Mouse (Mus musculus) A20 (cell line): ENCODE measurements around the gene 4921539E11Rik.

Source experiments
- DNase-seq: peaks from one replicate; pipeline ENCODE4 v3.0.0-alpha.2; 2011; ENCODE audit warnings: low read depth, low spot score

Gene 4921539E11Rik

GRCm38 (mm10) chr4:103290763-103291162 lies at the start of gene 4921539E11Rik:
Gene 4921539E11Rik, minus strand, starts transcription at chr4:103290863.
- DNase-seq = no peak

DNA sequence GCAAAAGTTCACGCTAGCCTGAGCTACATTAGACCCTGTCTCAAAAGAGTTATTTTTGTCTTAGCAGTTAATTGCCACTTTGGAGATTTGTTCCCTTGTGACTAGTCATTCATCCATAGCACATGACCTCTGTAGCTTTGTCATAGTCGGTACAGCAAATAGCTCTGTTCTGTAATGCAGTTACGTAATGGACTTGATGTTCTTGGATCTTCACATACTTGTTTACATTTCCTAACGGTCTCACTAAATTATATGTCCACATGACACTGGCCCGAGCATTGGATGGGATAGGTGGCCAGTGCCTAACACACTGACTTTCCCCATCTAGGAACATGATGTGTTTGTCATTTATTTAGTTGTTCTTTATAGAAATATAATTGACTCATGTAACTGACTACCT lies 44.5 kb upstream of the 4921539E11Rik start:
- no peak for DNase-seq

GRCm38 (mm10) chr4:103329348-103329747 lies 38.7 kb upstream of the 4921539E11Rik start:
- DNase-seq = no peak

- DNase-seq = no peak
These were observed 36.3 kb upstream of the 4921539E11Rik start for GRCm38 (mm10) chr4:103326994-103327393.

- no peak for DNase-seq
These were observed 34.2 kb upstream of the 4921539E11Rik start for GRCm38 (mm10) chr4:103324688-103325451.

GRCm38 (mm10) chr4:103321461-103321860 lies 30.8 kb upstream of the 4921539E11Rik start:
- DNase-seq = no peak

- DNase-seq = no peak
These were observed 25.2 kb upstream of the 4921539E11Rik start for GRCm38 (mm10) chr4:103315861-103316260.

DNA sequence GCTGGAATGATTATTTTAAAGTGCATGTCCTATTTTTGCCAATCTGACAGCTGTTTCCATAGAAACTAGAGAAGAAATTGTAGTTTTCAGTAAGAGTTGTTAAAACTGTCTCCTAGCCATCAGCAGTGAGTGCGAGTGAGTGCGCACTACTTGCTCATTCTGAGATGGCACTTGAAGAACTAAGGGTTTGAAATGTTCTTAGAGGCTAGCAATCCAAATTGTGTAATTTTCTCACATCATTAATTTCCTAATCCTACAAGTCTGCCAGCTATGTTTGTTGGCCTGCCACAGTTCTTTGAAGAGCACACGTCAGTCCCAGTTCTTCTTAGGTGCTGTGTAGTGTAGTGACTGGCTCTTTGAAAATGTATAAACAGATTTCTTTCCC lies 23.9 kb upstream of the 4921539E11Rik start:
- no peak for DNase-seq

DNA sequence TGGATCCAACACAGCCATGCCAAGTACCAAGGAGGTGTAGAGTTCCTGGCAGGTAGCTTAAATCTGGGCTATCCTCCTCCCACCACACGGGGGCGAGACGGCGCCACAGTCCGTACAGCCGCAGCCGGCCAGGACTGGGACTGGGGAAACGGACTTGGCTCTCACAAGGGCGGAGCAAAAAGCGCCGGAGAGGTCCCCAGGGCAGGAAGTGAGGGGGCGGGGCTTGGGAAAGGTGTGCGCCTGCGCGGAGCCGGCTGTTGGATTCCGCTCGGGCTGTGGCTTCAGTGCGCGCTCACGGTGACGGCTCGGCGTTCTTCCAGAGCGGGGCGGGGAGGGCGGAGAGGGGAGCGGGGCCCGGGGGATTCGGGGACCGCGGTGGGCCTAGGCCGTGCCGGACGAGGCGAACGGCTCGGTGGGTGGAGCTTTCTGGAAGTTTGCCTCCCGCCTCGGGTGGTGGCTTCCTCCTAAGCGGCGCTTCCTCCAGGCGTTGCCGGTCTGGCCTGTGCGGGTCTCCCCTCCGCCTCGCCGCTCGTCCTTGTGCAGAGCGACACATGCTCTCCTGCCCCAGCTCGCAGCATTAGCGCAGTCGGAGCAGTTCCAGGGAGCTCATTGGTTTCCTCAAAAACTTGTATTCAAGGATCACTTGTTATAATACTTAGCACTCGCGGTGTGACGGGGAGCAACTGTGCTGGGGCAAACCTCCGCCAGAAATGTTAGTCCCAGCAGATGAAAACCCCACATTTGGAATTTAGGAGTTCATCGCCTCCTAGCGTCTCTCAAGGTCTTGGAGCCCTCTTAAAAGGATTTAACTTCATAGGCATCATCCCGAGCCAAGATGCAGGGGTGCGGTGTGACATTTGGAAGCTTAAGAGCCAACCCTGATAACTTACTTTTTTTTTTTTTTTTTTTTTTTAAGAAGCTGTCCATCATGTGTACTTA lies 23.2 kb upstream of the 4921539E11Rik start, which contains the start of gene Oma1:
TSS of gene Oma1 (plus strand) at position 226 of the 939 bp plus-strand sequence.
- DNase-seq = peak; percentile 97

DNA sequence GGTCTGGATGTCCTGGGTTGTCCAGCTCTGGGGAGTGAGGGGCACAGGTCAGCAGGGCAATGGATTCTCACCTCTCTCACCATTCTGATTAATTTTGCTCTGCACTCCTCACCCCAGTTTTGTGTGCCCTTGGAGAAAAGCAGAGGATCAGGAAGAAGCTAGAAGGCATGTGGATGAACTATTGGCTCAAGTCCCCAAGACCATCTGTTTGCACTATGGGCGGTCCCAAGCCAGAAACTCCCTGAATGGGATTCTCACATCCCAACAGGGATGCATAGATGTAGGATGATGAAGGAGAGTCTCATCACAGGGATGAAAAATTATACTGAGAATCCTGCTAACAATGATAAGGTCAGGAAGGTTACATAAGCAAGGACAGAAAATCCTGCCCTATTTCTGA lies 13.2 kb upstream of the 4921539E11Rik start:
- DNase-seq = no peak

GRCm38 (mm10) chr4:103299342-103299741 lies 8.7 kb upstream of the 4921539E11Rik start:
- DNase-seq = no peak

- DNase-seq = no peak
These were observed 2.3 kb downstream of the 4921539E11Rik start for GRCm38 (mm10) chr4:103288342-103288741.

GRCm38 (mm10) chr4:103273021-103273420 lies 17.6 kb downstream of the 4921539E11Rik start:
- no peak for DNase-seq

DNA sequence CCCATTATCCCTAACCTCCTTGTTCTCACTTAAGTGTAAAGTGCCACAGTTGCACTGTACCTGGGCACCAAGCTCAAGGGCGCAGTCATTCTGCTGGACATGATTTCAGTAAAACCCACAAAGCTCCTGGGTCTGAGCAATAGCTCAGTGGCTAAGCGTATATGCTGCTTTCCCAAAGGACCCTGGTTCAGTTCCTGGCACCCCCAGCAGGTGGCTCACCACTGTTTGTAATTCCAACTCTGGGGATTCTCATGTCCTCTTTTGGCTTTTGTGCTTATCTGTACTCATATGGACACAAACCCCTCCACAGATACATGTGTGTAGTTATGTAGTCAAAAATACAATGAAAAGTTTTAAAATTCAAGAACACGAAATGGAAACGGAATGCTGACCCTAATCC lies 21.3 kb downstream of the 4921539E11Rik start:
- DNase-seq = peak; percentile 13

- no peak for DNase-seq
These were observed 25.5 kb downstream of the 4921539E11Rik start for GRCm38 (mm10) chr4:103265166-103265565.

DNA sequence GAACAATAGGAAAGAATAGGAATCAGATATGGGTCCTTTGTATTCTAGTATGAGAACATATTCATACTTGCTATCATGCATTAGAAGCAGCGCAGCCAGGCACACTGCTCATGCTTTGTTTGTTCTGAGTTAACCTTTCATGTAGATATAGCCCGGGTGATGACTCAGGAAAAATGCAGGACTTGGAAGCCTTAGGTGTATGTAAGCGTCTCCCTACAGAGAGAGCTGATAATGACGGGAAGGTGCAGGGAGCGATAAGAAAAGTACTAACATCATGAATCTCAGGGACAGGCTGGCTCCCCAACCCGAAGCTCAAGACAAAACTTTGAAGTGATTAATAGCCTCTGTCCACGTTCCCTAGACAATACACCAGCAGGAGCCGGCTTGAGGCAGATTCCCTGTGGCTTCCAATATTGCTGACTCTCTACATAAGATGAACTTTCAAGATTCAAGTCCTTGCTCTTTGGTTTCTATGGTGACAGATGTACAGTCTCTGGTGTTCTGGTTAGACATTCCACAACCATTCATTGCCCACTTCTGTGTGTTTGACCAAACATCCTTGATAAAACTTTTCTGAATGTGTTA lies 26.8 kb downstream of the 4921539E11Rik start:
- DNase-seq = no peak

GRCm38 (mm10) chr4:103263378-103263777 lies 27.3 kb downstream of the 4921539E11Rik start:
- no peak for DNase-seq

DNA sequence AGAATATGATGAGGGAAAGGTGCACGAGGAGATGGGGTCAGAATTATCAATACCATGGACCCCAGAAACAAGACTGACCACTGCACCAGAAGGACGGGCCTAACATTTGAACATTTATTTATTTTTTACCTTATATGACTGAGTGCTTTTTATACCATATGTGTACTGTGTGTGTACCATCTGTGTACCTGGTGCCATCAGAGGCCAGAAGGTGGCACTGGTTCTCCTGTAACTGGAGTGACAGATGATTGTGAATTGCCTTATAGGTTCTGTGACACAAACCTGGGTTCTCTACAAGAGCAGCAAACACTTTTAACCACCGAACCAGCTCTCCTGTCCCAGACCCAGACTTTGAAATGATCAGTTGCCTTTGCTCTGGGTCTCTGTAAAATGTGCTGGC lies 31.8 kb downstream of the 4921539E11Rik start:
- DNase-seq = peak; percentile 36

- no peak for DNase-seq
These were observed 36.8 kb downstream of the 4921539E11Rik start for GRCm38 (mm10) chr4:103253846-103254245.

- DNase-seq = no peak
These were observed 41.1 kb downstream of the 4921539E11Rik start for GRCm38 (mm10) chr4:103249436-103250085.

DNA sequence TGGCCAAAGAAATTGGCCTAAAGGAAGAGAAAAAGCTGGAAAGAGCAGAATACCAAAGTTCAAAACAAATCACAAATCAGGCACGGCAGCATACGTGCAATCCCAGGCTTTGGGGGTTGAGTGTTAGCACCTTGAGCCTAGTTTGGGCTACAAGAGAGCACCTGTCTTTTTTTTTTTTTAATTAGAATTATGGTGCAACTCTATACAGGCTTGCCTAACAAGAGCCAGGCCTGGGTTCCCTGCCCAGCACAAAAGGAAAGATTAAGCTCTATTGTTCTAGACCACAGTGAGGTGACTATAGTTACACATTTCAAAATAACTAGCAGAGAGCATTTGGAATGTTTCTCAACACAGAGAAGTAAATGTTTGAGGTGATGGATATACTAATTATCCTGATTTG lies 42.9 kb downstream of the 4921539E11Rik start:
- DNase-seq = no peak

- DNase-seq = no peak
These were observed 43.4 kb downstream of the 4921539E11Rik start for GRCm38 (mm10) chr4:103247249-103247648.
